Mouse (Mus musculus) heart, adult 2 months (tissue): ENCODE data around the gene Stag3.

ENCODE experiments used
- EP300 ChIP-seq: fragments of 200-500 bp; IDR thresholded peaks from 2 replicates; pipeline ENCODE4 v1.6.1; 2011; ENCODE audit warnings: low read depth, low read length, control low read depth; ENCODE audit not compliant: insufficient read depth
- POLR2A ChIP-seq: fragments of 200-500 bp; IDR thresholded peaks from 2 replicates; pipeline ENCODE4 v1.6.1; 2011; ENCODE audit warnings: mild to moderate bottlenecking, low read depth, low read length, control low read depth; ENCODE audit not compliant: insufficient read depth

DNA sequence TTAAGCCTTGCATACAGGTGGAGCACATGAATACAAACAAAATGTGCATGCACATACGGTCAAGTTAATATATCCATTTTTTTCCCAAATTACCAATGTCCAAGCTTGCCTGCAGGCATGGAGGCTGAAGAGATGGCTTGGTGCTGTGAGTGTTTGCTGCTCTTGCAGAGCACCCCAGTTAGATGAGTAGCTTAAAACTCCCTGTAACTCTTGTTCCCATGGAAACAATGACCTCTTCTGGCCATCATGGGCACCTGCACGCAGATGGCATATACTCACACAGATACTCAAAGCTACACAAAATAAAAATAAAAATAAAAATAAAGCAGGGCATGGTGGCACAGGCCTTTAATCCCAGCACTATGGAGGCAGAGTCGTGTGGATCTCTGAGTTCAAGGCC lies 27.0 kb upstream of the Stag3 start:
- TF ChIP-seq EP300: no peak
- no peak for TF ChIP-seq POLR2A
